Mouse (Mus musculus) lung, postnatal 0 days (tissue): ENCODE data around the gene Reep3.

ENCODE experiments used
- CTCF ChIP-seq: IDR thresholded peaks from 2 replicates; pipeline ENCODE4 v1.5.1; 2016; ENCODE audit warnings: antibody characterized with exemption, mild to moderate bottlenecking
- EP300 ChIP-seq: IDR thresholded peaks from 2 replicates; pipeline ENCODE4 v1.6.1; 2016; ENCODE audit warnings: antibody characterized with exemption, mild to moderate bottlenecking, control low read depth

GRCm38 (mm10) chr10:67145623-67146022 lies 48.9 kb upstream of the Reep3 start:
- TF ChIP-seq EP300: no peak
- no peak for TF ChIP-seq CTCF
